Mouse (Mus musculus): Measurements from ENCODE around the gene Cirbp.

- no peak for TF ChIP-seq GATA1 (IDR thresholded peaks at IDR 0.05; ENCODE audit: borderline replicate concordance, low read length)
- no peak for TF ChIP-seq FLI1 (IDR thresholded peaks at IDR 0.05; ENCODE audit: low read length)
Measured at GRCm38 (mm10) chr10:80146568-80147011, 19.2 kb upstream of the Cirbp start.
